Mouse (Mus musculus) midbrain, embryonic 12.5 days (tissue): Measurements from ENCODE around the gene Mfsd4a. TPM values are rescaled to one million over a fixed set of nuclear protein-coding genes. Genes with fewer than 3 reads are reported as not detected.

Source experiments
- ATAC-seq: fragments of 200-750 bp; cut with Nextera tagmentation; 2 replicates; pipeline ENCODE4 v1.8.0; 2017; ENCODE audit warnings: low read depth, moderate TSS enrichment, moderate library complexity; ENCODE audit not compliant: low FRiP score
- H3K27ac ChIP-seq: fragments of 300-500 bp; sonication (generic); replicated peaks from 2 replicates; pipeline ENCODE4 v1.5.1; 2016; ENCODE audit warnings: mild to moderate bottlenecking
- H3K27me3 ChIP-seq: fragments of 300-500 bp; sonication (generic); 2 replicates; pipeline ENCODE4 v1.6.1; 2016; ENCODE audit warnings: mild to moderate bottlenecking
- H3K36me3 ChIP-seq: fragments of 300-500 bp; sonication (generic); 2 replicates; pipeline ENCODE4 v1.6.1; 2016
- H3K4me1 ChIP-seq: fragments of 300-500 bp; sonication (generic); 2 replicates; pipeline ENCODE4 v1.6.1; 2016
- H3K4me2 ChIP-seq: fragments of 300-500 bp; sonication (generic); replicated peaks from 2 replicates; pipeline ENCODE4 v1.6.1; 2016; ENCODE audit warnings: mild to moderate bottlenecking, moderate library complexity
- H3K4me3 ChIP-seq: fragments of 300-500 bp; sonication (generic); 2 replicates; pipeline ENCODE4 v1.5.1; 2016; ENCODE audit warnings: mild to moderate bottlenecking
- H3K9ac ChIP-seq: fragments of 300-500 bp; sonication (generic); replicated peaks from 2 replicates; pipeline ENCODE4 v1.6.1; 2016; ENCODE audit warnings: mild to moderate bottlenecking, moderate library complexity
- H3K9me3 ChIP-seq: fragments of 300-500 bp; sonication (generic); 2 replicates; pipeline ENCODE4 v1.6.1; 2016; ENCODE audit warnings: mild to moderate bottlenecking
- WGBS: fragments of 180-500 bp; shearing (Covaris S2); methylation state at CpG from one replicate; pipeline ENCODE4 v1.1.7; 2016; 5-methylcytosine and 5-hydroxymethylcytosine counted together
- polyA plus RNA-seq: library from polyadenylated mRNA; unstranded; fragments of >200 nt; fragmentation: Nextera tagmentation; extraction: Ambion mirVana; gene quantifications from 2 replicates; pipeline ENCODE4 v1.2.1, GENCODE M21; 2016

Gene Mfsd4a
- polyA plus RNA-seq, 1 experiment from 2014 or later: 18.8 TPM

DNA sequence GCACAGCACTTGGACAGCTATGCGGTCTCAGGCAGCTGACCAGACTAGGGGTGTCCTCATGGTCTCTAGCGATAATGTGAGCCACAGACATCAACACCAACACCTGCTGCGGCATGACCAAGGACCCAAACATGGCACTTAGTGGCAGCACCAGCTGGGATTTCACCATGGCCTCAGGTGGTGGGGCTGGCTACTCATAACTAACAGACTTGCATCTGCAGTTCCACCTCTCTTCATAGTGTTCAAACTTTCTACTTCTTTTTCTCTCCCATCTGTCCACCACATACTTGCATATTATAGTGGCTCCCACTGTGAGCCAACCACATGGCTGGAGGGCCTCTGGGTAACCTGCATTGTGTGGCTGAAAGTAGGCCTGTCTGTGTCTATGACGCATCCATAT is 25.4 kb upstream of the Mfsd4a start:
- no peaks in the 10 kb centered on the region for H3K4me1 ChIP-seq
- H3K9ac ChIP-seq: no peak overlapping the region
- H3K4me3 ChIP-seq: no peak overlapping the region
- H3K27me3 ChIP-seq: no peaks in the 10 kb centered on the region
- H3K9me3 ChIP-seq: no peaks in the 10 kb centered on the region
- H3K4me2 ChIP-seq: no peak overlapping the region
- ATAC-seq: no peak
- H3K27ac ChIP-seq: no peak overlapping the region
- WGBS: 89% methylated on average over 4 of the region's 4 CpGs
- no peaks in the 10 kb centered on the region for H3K36me3 ChIP-seq

DNA sequence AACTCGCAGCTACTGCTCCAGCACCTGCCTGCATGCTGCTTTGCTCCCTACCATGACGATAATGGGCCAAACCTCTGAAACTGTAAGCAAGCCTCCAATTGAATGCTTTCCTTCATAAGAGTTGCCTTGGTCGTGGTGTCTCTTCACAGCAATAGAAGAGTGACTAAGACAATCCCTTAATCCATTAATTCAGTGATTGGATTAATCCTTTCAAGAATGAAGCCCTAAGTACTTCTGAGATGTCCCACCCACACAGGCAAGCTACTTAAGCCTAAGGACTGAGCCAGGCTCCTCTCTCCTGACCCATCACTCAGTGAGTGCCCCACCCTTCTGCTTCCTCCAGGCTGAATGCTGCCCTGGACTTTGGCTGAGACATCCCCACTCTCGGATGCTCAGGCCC is 22.4 kb upstream of the Mfsd4a start:
- H3K36me3 ChIP-seq: no peaks in the 10 kb centered on the region
- H3K4me3 ChIP-seq: no peak overlapping the region
- 39% methylated on average over 4 of the region's 4 CpGs for WGBS
- no peak overlapping the region for H3K9ac ChIP-seq
- no peaks in the 10 kb centered on the region for H3K9me3 ChIP-seq
- ATAC-seq: no peak
- H3K27ac ChIP-seq: no peak overlapping the region
- H3K27me3 ChIP-seq: no peaks in the 10 kb centered on the region
- H3K4me2 ChIP-seq: no peak overlapping the region
- no peaks in the 10 kb centered on the region for H3K4me1 ChIP-seq

DNA sequence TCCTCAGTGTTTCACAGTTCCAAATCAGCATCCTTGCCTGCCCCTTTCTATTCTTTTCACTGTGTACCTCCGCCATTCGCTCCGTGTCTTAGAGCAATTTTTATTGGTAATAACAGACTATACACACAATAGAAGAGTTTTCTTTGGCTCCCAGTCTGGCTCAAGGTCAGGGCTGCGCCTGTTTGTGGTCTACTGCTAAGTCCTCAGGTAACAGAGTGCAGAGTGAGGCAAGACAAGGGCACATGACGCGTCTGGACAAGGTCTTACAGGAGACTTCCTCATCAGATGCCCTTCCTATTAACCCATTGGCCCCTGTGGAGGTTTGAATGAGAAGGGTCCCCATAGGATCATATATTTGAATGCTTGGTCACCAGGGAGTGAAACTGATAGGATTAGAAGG is 21.9 kb upstream of the Mfsd4a start:
- 77% methylated on average over 6 of the region's 6 CpGs for WGBS
- ATAC-seq: no peak

DNA sequence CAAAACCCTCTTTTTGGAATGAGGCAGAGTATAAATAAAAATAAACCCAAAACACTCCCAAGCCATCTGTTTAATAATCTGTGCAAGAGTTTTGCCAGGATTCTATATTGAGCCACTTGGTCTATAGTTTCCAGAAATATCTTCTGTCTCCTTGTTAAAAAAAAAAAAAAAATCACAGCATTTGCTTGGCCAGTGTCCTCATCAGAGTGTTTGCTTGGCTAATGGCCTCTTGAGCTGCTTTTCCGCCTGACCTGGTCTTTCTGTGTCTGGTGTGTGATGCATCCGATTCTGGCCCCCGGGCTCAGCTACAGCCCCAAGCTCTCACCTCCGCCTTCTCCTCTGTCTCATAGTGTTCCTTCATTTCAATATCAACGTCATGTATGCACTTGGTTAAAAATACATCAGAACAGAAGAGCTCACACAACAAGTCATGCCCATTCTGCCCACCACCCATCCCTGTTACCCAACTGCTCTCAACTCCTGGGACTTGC is 20.4 kb upstream of the Mfsd4a start:
- ATAC-seq: no peak
- Histone ChIP-seq H3K4me2 (no peak overlapping the region), H3K4me3 (no peak overlapping the region), H3K4me1 (no peaks in the 10 kb centered on the region), H3K36me3 (no peaks in the 10 kb centered on the region), H3K9ac (no peak overlapping the region), H3K9me3 (no peaks in the 10 kb centered on the region), H3K27me3 (no peaks in the 10 kb centered on the region), H3K27ac (no peak overlapping the region)
- WGBS: 66% methylated on average over 5 of the region's 5 CpGs

More for the DNA sequence above, 21.9 kb upstream of the Mfsd4a start:
- Histone ChIP-seq H3K27ac (no peak overlapping the region), H3K27me3 (no peaks in the 10 kb centered on the region), H3K4me3 (no peak overlapping the region), H3K9ac (no peak overlapping the region), H3K9me3 (no peaks in the 10 kb centered on the region), H3K4me2 (no peak overlapping the region), H3K36me3 (no peaks in the 10 kb centered on the region), H3K4me1 (no peaks in the 10 kb centered on the region)

DNA sequence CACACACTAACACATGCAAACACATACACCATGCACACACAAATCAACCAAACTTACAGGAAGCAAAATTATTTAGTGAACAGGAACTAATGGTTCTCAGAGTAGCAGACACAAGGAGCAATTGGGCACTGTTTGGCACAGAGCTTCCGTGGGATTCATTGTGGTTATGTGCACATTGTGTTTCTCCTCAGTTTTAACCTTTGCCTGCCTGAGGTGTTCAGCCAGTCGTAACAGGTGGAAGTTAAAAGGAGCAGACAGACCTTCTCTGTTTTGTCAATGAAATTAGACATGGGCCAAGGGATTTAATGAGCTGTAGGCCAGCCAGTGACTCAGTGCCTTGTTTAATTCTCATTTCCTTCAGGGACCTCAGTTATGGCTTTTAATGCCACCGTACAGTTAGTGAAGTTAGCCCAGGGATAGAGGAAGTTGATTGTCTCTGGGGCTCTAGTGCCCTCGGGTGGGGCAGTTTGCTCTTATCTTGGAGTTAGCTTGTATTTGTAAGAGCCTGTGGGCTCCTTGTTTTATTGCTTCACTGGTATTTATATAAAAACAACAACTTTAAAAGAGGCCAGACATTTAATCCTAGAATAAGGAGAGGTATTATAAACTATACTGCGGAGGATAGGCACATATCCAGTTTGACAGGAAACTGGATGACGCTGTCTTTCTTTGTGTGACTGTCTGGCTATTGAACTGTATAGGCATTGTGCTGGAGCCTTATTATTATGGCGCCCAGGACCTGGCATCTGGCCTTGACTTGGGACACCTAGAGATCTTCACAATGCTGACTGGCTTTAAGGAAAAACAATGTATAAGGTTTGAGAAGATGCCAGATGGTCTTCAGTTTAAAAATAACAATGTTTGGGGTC is 17.6 kb upstream of the Mfsd4a start:
- no peak for ATAC-seq
- H3K27ac ChIP-seq: no peak overlapping the region
- no peaks in the 10 kb centered on the region for H3K4me1 ChIP-seq
- no peak overlapping the region for H3K9ac ChIP-seq
- H3K36me3 ChIP-seq: no peaks in the 10 kb centered on the region
- no peak overlapping the region for H3K4me3 ChIP-seq
- no peaks in the 10 kb centered on the region for H3K9me3 ChIP-seq
- H3K4me2 ChIP-seq: no peak overlapping the region
- 75% methylated on average over 7 of the region's 7 CpGs for WGBS
- H3K27me3 ChIP-seq: no peaks in the 10 kb centered on the region

DNA sequence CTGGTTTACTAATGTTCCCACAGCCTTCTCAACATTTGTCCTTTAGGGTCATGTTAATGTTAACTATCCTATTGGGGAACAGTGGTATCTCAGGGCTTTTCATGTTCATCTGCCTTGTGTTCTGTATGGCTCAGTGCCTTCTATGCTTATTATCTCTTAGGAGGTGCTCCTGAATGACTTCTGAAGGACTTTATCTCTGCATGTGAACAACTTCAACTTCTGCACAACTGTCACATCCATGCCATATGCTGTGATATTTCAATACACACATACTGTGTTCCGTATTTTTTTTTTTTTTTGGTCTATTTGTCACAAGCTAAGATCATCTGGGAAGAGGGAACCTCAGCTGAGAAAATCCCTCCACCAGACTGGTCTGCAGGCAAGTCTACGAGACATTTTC is 10.6 kb upstream of the Mfsd4a start:
- Histone ChIP-seq H3K27me3 (peaks cover 7% of the 10 kb centered on the region; the same call in 1 of the 2 replicates), H3K4me3 (no peak overlapping the region), H3K36me3 (no peaks in the 10 kb centered on the region), H3K27ac (no peak overlapping the region), H3K9me3 (no peaks in the 10 kb centered on the region), H3K9ac (no peak overlapping the region), H3K4me1 (no peaks in the 10 kb centered on the region), H3K4me2 (no peak overlapping the region)
- no peak for ATAC-seq
- WGBS: 78% methylated on average over 2 of the region's 2 CpGs

DNA sequence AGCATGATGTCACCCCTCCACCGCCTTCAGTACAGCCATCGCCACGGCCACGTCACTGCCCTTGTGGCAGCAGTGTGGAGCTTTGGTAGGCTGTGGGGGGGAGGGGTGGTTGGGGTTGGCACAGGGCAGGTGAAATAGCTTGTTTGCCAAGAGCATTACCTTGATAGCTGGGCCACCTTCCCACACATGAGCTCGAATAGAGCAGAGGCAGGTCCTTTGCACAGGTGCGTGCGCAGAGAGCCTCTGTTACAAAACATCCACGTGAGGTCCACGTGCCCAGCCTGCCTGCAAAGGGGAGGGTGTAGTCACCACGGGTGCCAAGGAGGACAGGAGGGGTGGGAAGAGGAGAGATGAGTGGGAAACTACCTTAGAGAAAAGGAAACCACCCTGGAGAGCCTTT is 7.7 kb upstream of the Mfsd4a start:
- H3K4me3 ChIP-seq: no peak overlapping the region
- 91% methylated on average over 10 of the region's 10 CpGs for WGBS
- no peaks in the 10 kb centered on the region for H3K4me1 ChIP-seq
- H3K4me2 ChIP-seq: no peak overlapping the region
- H3K27ac ChIP-seq: no peak overlapping the region
- no peaks in the 10 kb centered on the region for H3K36me3 ChIP-seq
- H3K27me3 ChIP-seq: peaks cover 7% of the 10 kb centered on the region; the same call in 1 of the 2 replicates
- ATAC-seq: no peak
- no peaks in the 10 kb centered on the region for H3K9me3 ChIP-seq
- no peak overlapping the region for H3K9ac ChIP-seq

DNA sequence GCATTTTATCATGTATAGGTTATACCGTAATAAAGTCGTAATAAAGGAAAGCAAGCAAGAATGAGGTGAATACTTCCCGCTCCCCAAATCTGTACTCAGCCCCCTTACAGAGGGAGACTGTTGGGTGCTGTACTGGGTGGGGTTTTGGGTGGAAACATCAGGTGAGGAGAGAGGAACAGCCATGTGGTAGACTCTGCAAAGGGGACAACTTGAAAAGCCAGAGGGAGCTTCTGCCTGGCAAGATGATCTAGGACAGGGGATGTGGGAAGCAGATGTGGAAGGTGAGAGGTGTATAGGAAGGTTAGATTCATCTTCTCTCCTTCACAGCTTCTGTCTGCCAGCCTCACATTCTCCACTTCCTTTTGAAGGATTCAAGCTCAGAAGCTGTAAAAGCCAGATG is 2.8 kb upstream of the Mfsd4a start:
- H3K9me3 ChIP-seq: no peaks in the 10 kb centered on the region
- H3K4me3 ChIP-seq: no peak overlapping the region
- 87% methylated on average over 3 of the region's 3 CpGs for WGBS
- no peak overlapping the region for H3K27ac ChIP-seq
- no peaks in the 10 kb centered on the region for H3K36me3 ChIP-seq
- ATAC-seq: no peak
- no peak overlapping the region for H3K9ac ChIP-seq
- peaks cover 44% of the 10 kb centered on the region for H3K27me3 ChIP-seq
- peaks cover 13% of the 10 kb centered on the region for H3K4me1 ChIP-seq
- H3K4me2 ChIP-seq: no peak overlapping the region

DNA sequence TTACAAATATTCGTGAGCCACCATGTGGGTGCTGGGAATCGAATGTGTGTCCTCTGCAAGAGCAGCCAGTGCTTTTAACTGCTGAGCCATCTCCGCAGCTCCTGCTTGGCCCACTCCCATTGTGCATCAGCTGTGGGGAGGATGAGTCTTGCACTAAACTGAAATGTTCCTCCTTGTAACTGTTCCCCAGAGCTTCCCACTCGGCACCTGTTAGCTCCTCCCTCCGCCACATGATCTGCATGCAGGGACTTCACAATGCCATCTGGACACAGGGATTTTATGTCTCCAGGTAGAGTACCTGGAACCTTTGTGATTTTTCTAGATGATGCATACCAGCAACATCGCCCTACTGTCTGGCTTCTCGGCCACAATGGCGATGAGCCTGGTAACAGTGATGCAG is 1.6 kb upstream of the Mfsd4a start:
- H3K9ac ChIP-seq: no peak overlapping the region
- H3K4me1 ChIP-seq: peaks cover 13% of the 10 kb centered on the region
- no peak for ATAC-seq
- H3K27me3 ChIP-seq: peaks cover 41% of the 10 kb centered on the region
- WGBS: 88% methylated on average over 8 of the region's 8 CpGs
- no peaks in the 10 kb centered on the region for H3K36me3 ChIP-seq
- H3K27ac ChIP-seq: no peak overlapping the region
- H3K9me3 ChIP-seq: no peaks in the 10 kb centered on the region
- H3K4me3 ChIP-seq: no peak overlapping the region
- no peak overlapping the region for H3K4me2 ChIP-seq

DNA sequence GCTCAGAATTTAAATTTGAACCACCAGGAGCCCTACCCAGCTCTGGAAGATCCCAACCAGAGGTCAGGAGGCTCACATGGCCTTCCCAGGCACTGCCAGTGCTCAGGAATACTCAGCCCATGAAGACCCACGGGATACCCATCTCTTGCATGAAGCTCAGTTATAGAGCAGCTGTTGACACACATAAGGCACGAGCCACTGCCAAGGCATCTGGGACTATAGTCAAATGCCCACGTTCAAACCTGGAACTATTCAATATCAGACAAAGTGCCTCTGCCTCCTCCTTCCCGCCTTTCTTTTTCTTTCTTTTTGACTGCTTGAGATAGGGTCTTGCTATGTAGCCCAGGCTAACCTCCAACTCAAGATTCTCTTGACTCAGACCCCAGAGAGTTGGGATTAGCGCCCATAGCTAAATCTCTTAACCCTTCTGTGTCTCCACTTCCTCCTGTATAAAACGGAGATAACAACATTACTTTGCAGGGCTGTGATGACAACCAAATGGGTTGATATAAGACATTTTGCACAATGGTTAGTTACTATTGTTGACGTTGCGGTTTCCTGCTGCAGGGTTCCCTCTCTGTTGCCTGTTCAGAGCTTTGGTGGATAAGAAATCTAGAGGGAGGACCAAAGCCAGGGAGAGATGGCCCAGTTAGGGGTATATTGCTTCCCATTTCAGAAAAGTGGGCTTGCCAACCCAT is 2.2 kb downstream of the Mfsd4a start:
- no peak for ATAC-seq
- H3K27me3 ChIP-seq: peaks cover 41% of the 10 kb centered on the region

DNA sequence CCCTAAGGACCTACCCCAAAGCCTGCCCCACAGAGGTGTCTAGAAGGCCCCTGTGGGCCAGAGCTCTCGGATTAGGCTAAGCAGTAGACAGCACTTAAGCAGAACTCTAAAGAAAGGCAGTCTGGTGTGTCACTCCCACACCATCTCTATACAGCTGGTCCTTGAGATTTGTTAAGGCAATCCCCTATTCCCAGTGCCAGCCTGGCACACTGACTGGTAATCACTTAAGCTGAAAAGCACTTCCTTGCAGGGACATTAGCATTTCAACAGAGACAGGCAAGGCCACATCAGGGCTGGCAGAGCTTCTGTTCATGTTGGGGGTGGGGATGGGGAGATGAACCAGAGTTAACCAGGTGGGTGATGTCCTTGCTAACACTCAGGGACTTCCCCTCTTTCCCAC is 2.9 kb downstream of the Mfsd4a start:
- H3K27me3 ChIP-seq: peaks cover 41% of the 10 kb centered on the region
- H3K27ac ChIP-seq: no peak overlapping the region
- H3K9me3 ChIP-seq: no peaks in the 10 kb centered on the region
- H3K4me2 ChIP-seq: no peak overlapping the region
- no peaks in the 10 kb centered on the region for H3K36me3 ChIP-seq
- no peak overlapping the region for H3K9ac ChIP-seq
- H3K4me1 ChIP-seq: peaks cover 13% of the 10 kb centered on the region
- ATAC-seq: no peak
- H3K4me3 ChIP-seq: no peak overlapping the region
- WGBS: 42% methylated on average over 1 of the region's 1 CpGs

More for the DNA sequence above, 2.2 kb downstream of the Mfsd4a start:
- H3K27ac ChIP-seq: no peak overlapping the region
- no peaks in the 10 kb centered on the region for H3K9me3 ChIP-seq
- H3K4me3 ChIP-seq: no peak overlapping the region
- H3K4me1 ChIP-seq: peaks cover 13% of the 10 kb centered on the region
- no peaks in the 10 kb centered on the region for H3K36me3 ChIP-seq
- H3K9ac ChIP-seq: no peak overlapping the region
- H3K4me2 ChIP-seq: no peak overlapping the region
- WGBS: 81% methylated on average over 8 of the region's 8 CpGs

DNA sequence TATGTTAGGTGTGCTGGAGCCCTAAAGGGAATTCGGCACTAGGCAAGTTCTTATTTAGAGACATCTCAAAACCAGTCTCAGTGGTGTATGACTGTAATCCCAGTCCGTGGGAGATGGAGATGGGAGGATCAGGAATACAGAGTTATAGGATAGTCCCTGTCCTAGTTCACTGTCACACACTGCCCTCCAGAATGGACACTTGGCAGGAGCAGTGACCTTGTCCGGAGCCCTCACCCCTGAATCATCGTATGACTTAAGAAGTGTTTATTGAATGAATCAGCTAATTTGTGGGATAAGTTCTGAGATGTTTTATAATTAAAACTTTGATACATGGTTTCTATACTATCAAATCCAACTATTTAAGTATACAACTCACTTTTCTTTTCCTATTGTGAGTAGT is 4.8 kb downstream of the Mfsd4a start:
- 85% methylated on average over 4 of the region's 4 CpGs for WGBS
- no peak for ATAC-seq

More for the DNA sequence above, 4.8 kb downstream of the Mfsd4a start:
- Histone ChIP-seq H3K27ac (no peak overlapping the region), H3K4me2 (no peak overlapping the region), H3K27me3 (peaks cover 25% of the 10 kb centered on the region), H3K9ac (no peak overlapping the region), H3K36me3 (no peaks in the 10 kb centered on the region), H3K4me3 (no peak overlapping the region), H3K9me3 (no peaks in the 10 kb centered on the region), H3K4me1 (peaks cover 12% of the 10 kb centered on the region)
